Mouse (Mus musculus): ENCODE measurements around the gene Ormdl3.

DNA sequence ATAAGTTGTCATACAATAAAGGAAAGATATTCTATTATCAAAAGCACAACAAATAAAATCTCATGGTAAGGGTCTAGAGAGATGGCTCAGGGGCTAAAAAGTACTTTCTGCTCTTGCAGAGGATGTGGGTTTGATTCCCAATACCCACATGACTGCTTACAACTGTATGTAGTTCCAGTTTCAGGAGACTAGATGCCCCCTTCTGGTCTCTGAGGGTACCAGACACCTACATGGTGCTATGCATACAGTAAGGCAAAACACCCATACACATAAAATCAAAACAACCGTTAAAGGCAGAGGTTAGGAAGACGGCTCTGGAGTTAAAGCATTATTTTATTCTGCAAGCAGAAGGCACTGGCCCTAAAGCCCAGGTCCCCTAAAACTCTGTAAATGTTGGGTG, 16.8 kb upstream of the Ormdl3 start:
- no peak for TF ChIP-seq CTCF (conservative IDR thresholded peaks at IDR 0.05; ENCODE audit: insufficient read depth, insufficient read length, low read depth, low read length)
- no peak for TF ChIP-seq POLR2A (IDR thresholded peaks at IDR 0.05; ENCODE audit: low read depth, low read length)
